Mouse (Mus musculus) left cerebral cortex, adult 2 months (tissue): ENCODE measurements around the gene Nfia. TPM values are rescaled to one million over a fixed set of nuclear protein-coding genes. Genes with fewer than 3 reads are reported as not detected.

Experiments
- DNase-seq, 2 experiments: peaks; one replicate each; pipeline ENCODE4 v3.0.0; 2021 to 2022; ENCODE audit warnings: low spot score in 2 of 2, mixed read lengths in 1 of 2; ENCODE audit errors: extremely low spot score in 1 of 2
- H3K27ac ChIP-seq: fragments of 200-600 bp; 2 replicates; pipeline ENCODE4 v1.8.1; 2022
- H3K4me3 ChIP-seq: fragments of 200-600 bp; 2 replicates; pipeline ENCODE4 v1.8.1; 2022
- CTCF ChIP-seq: fragments of 200-600 bp; IDR thresholded peaks from 2 replicates; pipeline ENCODE4 v1.8.1; 2022; ENCODE audit warnings: antibody characterized with exemption, mild to moderate bottlenecking, moderate library complexity
- intact Hi-C: fragments of 180-260 bp; cut with DNase I; formaldehyde crosslinking; loops from one replicate; pipeline ENCODE4 v1.15.1; 2025
- total RNA-seq, 2 experiments: library from RNA; stranded (reverse); gene quantifications; 2 replicates each; pipeline ENCODE4 v1.2.3; 2021

Nfia gene
- total RNA-seq, 2 experiments from 2014 or later: 58.1 to 62.5 TPM

- Histone ChIP-seq H3K4me3 (no peak overlapping the region), H3K27ac (no peak overlapping the region)
- TF ChIP-seq CTCF: no peak
- DNase-seq: no peak
- intact Hi-C loops: no loop called here
Measured at GRCm38 (mm10) chr4:98050781-98051180, 278.2 kb downstream of the Nfia start.

- no peak for DNase-seq
- no peak for TF ChIP-seq CTCF
- no peak overlapping the region for H3K27ac ChIP-seq
- no peak overlapping the region for H3K4me3 ChIP-seq
- intact Hi-C loops: no loop called here
Measured at GRCm38 (mm10) chr4:98051326-98051725, 278.8 kb downstream of the Nfia start.

- Histone ChIP-seq H3K4me3 (no peak overlapping the region), H3K27ac (no peak overlapping the region)
- intact Hi-C loops: no loop called here
- DNase-seq: no peak
- TF ChIP-seq CTCF: no peak
Measured at GRCm38 (mm10) chr4:98055036-98055435, 282.5 kb downstream of the Nfia start.

GRCm38 (mm10) chr4:98056396-98057020 lies 284.0 kb downstream of the Nfia start:
- intact Hi-C loops: no loop called here
- no peak for TF ChIP-seq CTCF
- H3K27ac ChIP-seq: no peak overlapping the region
- no peak overlapping the region for H3K4me3 ChIP-seq
- DNase-seq: no peak

GRCm38 (mm10) chr4:98057246-98057645 lies 284.7 kb downstream of the Nfia start:
- DNase-seq: no peak
- no peak for TF ChIP-seq CTCF
- no peak overlapping the region for H3K27ac ChIP-seq
- H3K4me3 ChIP-seq: no peak overlapping the region
- intact Hi-C loops: no loop called here

- Histone ChIP-seq H3K4me3 (no peak overlapping the region), H3K27ac (no peak overlapping the region)
- DNase-seq: no peak
- no peak for TF ChIP-seq CTCF
- intact Hi-C loops: no loop called here
Measured at GRCm38 (mm10) chr4:98057721-98058120, 285.2 kb downstream of the Nfia start.

GRCm38 (mm10) chr4:98058182-98058581 lies 285.6 kb downstream of the Nfia start:
- DNase-seq: no peak
- intact Hi-C loops: no loop called here
- Histone ChIP-seq H3K4me3 (no peak overlapping the region), H3K27ac (no peak overlapping the region)
- TF ChIP-seq CTCF: no peak

- intact Hi-C loops: no loop called here
- H3K4me3 ChIP-seq: no peak overlapping the region
- no peak for TF ChIP-seq CTCF
- no peak for DNase-seq
- H3K27ac ChIP-seq: no peak overlapping the region
Measured at GRCm38 (mm10) chr4:98060601-98061000, 288.1 kb downstream of the Nfia start.

- Histone ChIP-seq H3K27ac (no peak overlapping the region), H3K4me3 (no peak overlapping the region)
- DNase-seq: no peak
- intact Hi-C loops: no loop called here
- no peak for TF ChIP-seq CTCF
Measured at GRCm38 (mm10) chr4:98061086-98061485, 288.6 kb downstream of the Nfia start.

- Histone ChIP-seq H3K4me3 (no peak overlapping the region), H3K27ac (no peak overlapping the region)
- DNase-seq: no peak
- no peak for TF ChIP-seq CTCF
- intact Hi-C loops: no loop called here
Measured at GRCm38 (mm10) chr4:98063280-98063679, 290.7 kb downstream of the Nfia start.

GRCm38 (mm10) chr4:98076106-98076505 lies 303.6 kb downstream of the Nfia start:
- no peak for DNase-seq
- TF ChIP-seq CTCF: no peak
- Histone ChIP-seq H3K4me3 (no peak overlapping the region), H3K27ac (no peak overlapping the region)
- intact Hi-C loops: no loop called here

GRCm38 (mm10) chr4:98076624-98077023 lies 304.1 kb downstream of the Nfia start:
- TF ChIP-seq CTCF: no peak
- intact Hi-C loops: no loop called here
- no peak overlapping the region for H3K27ac ChIP-seq
- H3K4me3 ChIP-seq: no peak overlapping the region
- DNase-seq: no peak

GRCm38 (mm10) chr4:98080586-98080985 lies 308.1 kb downstream of the Nfia start:
- no peak for DNase-seq
- TF ChIP-seq CTCF: no peak
- Histone ChIP-seq H3K4me3 (no peak overlapping the region), H3K27ac (no peak overlapping the region)
- intact Hi-C loops: no loop called here
